Comparison of ENCODE assay signal across 31 mouse cellular contexts in the genomic region with DNA sequence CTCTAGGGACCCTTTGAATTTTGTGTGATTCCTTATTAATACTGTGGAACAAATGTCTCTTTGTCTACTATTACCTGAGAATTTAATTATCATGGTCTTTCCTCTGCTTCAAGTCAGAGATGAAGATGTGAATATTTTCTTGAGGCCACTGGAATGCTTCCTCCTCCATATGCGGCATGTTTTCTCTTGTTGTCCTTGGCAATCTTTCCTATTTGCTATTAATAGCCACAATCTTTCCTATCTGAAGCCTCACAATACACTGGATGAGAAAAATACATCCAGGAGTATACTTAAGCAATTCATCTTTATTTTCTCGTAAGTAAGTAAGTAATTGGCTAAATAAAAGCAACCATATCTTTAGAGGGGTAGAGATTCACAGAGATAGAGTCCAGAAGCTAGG.
"Had no signal": no experiment of that assay in that cellular context is flagged by ENCODE, and none has a peak within 500 bp of the region (broad histone marks: within the 10 kb centered on the region; RNA-seq: fewer than 3 reads in every experiment).

No protein-coding gene starts in this region.

- H3K27ac ChIP-seq: limb, embryonic 10.5 days; limb, embryonic 12.5 days; limb, embryonic 13.5 days; limb, embryonic 15.5 days; liver, embryonic 12.5 days; liver, embryonic 13.5 days; liver, embryonic 14.5 days; liver, embryonic 15.5 days; lung, embryonic 15.5 days; macrophage; midbrain, embryonic 10.5 days; midbrain, embryonic 12.5 days had no signal

- H3K9me3 ChIP-seq: limb, embryonic 10.5 days; limb, embryonic 12.5 days; limb, embryonic 13.5 days; limb, embryonic 15.5 days; liver, embryonic 12.5 days; liver, embryonic 13.5 days; liver, embryonic 15.5 days; lung, embryonic 15.5 days; megakaryocyte, embryonic 14.5 days; midbrain, embryonic 10.5 days; midbrain, embryonic 12.5 days; midbrain, embryonic 13.5 days; midbrain, embryonic 15.5 days had no signal

- H3K4me1 ChIP-seq: limb, embryonic 10.5 days; limb, embryonic 13.5 days; limb, embryonic 15.5 days; liver, embryonic 12.5 days; liver, embryonic 15.5 days; lung, embryonic 15.5 days; megakaryocyte, embryonic 14.5 days had no signal

- H3K9ac ChIP-seq: limb, embryonic 12.5 days; limb, embryonic 13.5 days; limb, embryonic 15.5 days; liver, embryonic 12.5 days; liver, embryonic 13.5 days; liver, embryonic 14.5 days; liver, embryonic 15.5 days; liver, postnatal 0 days; lung, embryonic 14.5 days; lung, embryonic 15.5 days; midbrain, embryonic 12.5 days; midbrain, embryonic 13.5 days; midbrain, embryonic 15.5 days had no signal

- H3K4me2 ChIP-seq: limb, embryonic 12.5 days; limb, embryonic 13.5 days; limb, embryonic 15.5 days; liver, embryonic 11.5 days; liver, embryonic 12.5 days; liver, embryonic 13.5 days; liver, embryonic 15.5 days; lung, embryonic 14.5 days; lung, embryonic 15.5 days; midbrain, embryonic 11.5 days; midbrain, embryonic 12.5 days; midbrain, embryonic 13.5 days; midbrain, embryonic 15.5 days had no signal

- ATAC-seq: liver, embryonic 12.5 days; liver, postnatal 0 days; lung, postnatal 0 days; midbrain, embryonic 13.5 days; midbrain, embryonic 15.5 days; midbrain, embryonic 16.5 days had no signal

- H3K36me3 ChIP-seq: limb, embryonic 10.5 days; limb, embryonic 12.5 days; limb, embryonic 13.5 days; limb, embryonic 15.5 days; liver, embryonic 15.5 days; lung, embryonic 15.5 days; midbrain, embryonic 10.5 days; midbrain, embryonic 12.5 days; midbrain, embryonic 13.5 days; midbrain, embryonic 15.5 days had no signal

- H3K4me3 ChIP-seq: limb, embryonic 10.5 days; limb, embryonic 12.5 days; limb, embryonic 13.5 days; limb, embryonic 15.5 days; liver, embryonic 12.5 days; liver, embryonic 13.5 days; liver, embryonic 15.5 days; lung, embryonic 15.5 days; megakaryocyte, embryonic 14.5 days; midbrain, embryonic 10.5 days; midbrain, embryonic 12.5 days; midbrain, embryonic 13.5 days; midbrain, embryonic 15.5 days; myocyte had no signal

- DNase-seq: left cerebral cortex, postnatal 4 days; liver; liver, embryonic 13.5 days; liver, postnatal 0 days; lung, adult 18-20 months; lung, adult 2 months; lung, embryonic 14.5 days; lung, postnatal 10 days; lung, postnatal 14 days; lung, postnatal 36 days; lung, postnatal 4 days; midbrain, embryonic 14.5 days had no signal

- H3K27me3 ChIP-seq: limb, embryonic 15.5 days; liver, embryonic 12.5 days; liver, embryonic 13.5 days; liver, embryonic 15.5 days; lung, embryonic 15.5 days; megakaryocyte, embryonic 14.5 days; midbrain, embryonic 12.5 days; midbrain, embryonic 13.5 days; midbrain, embryonic 15.5 days had no signal
